Mouse (Mus musculus) small intestine, adult 2 months (tissue): ENCODE measurements around the gene Abcg8. TPM values are rescaled to one million over a fixed set of nuclear protein-coding genes. Genes with fewer than 3 reads are reported as not detected.

Source experiments
- H3K27ac ChIP-seq: fragments of 200-500 bp; 2 replicates; pipeline ENCODE4 v1.5.1; 2012; ENCODE audit warnings: low read depth, low read length, control low read depth, inconsistent platforms; ENCODE audit not compliant: insufficient read depth
- H3K27me3 ChIP-seq: fragments of 200-500 bp; 2 replicates; pipeline ENCODE4 v1.6.1; 2012; ENCODE audit warnings: mild to moderate bottlenecking, moderate library complexity, low read length, inconsistent platforms; ENCODE audit not compliant: control insufficient read depth, insufficient read depth
- H3K36me3 ChIP-seq: fragments of 200-500 bp; 2 replicates; pipeline ENCODE4 v1.6.1; 2012; ENCODE audit warnings: mild to moderate bottlenecking, low read length, control low read depth, inconsistent platforms; ENCODE audit not compliant: control insufficient read depth, insufficient read depth
- H3K4me1 ChIP-seq: fragments of 200-500 bp; 2 replicates; pipeline ENCODE4 v1.6.1; 2012; ENCODE audit warnings: low read length, inconsistent platforms, mixed read lengths; ENCODE audit not compliant: control insufficient read depth, insufficient read depth, insufficient read length
- H3K4me3 ChIP-seq: fragments of 200-500 bp; 2 replicates; pipeline ENCODE4 v1.5.1; 2012; ENCODE audit warnings: low read depth, mild to moderate bottlenecking, control low read depth, inconsistent platforms, low read length, moderate library complexity
- CTCF ChIP-seq: fragments of 200-500 bp; IDR thresholded peaks from 2 replicates; pipeline ENCODE4 v1.5.1; 2012; ENCODE audit warnings: low read depth, mild to moderate bottlenecking, control low read depth, inconsistent platforms, low read length, moderate library complexity, mixed read lengths; ENCODE audit not compliant: insufficient replicate concordance, insufficient read length; ENCODE audit errors: extremely low read depth
- POLR2A ChIP-seq: fragments of 200-500 bp; IDR thresholded peaks from 2 replicates; pipeline ENCODE4 v1.6.1; 2012; ENCODE audit warnings: low read depth, mild to moderate bottlenecking, control low read depth, inconsistent platforms, low read length, moderate library complexity
- WGBS: fragments of 180-500 bp; shearing (Covaris S2); methylation state at CpG from one replicate; pipeline ENCODE4 v1.1.7; 2018; 5-methylcytosine and 5-hydroxymethylcytosine counted together
- polyA plus RNA-seq: library from polyadenylated mRNA; depleted of rRNA; stranded (reverse); fragments of >200 nt; gene quantifications from 2 replicates; pipeline ENCODE4 v1.2.3, GENCODE M21; 2012

Gene Abcg8
- polyA plus RNA-seq, 1 experiment = 289 TPM

GRCm38 (mm10) chr17:84637971-84638370, 38.1 kb upstream of the Abcg8 start:
- TF ChIP-seq CTCF (no peak), POLR2A (no peak)
- WGBS = 84% methylated on average over 6 of the region's 6 CpGs

GRCm38 (mm10) chr17:84639796-84640378, 36.2 kb upstream of the Abcg8 start:
- Histone ChIP-seq H3K27me3 (no peaks in the 10 kb centered on the region), H3K4me3 (no peak overlapping the region), H3K27ac (no peak overlapping the region), H3K36me3 (no peaks in the 10 kb centered on the region), H3K4me1 (no peaks in the 10 kb centered on the region)
- 84% methylated on average over 10 of the region's 10 CpGs for WGBS
- TF ChIP-seq CTCF (no peak), POLR2A (no peak)

More at GRCm38 (mm10) chr17:84637971-84638370, 38.1 kb upstream of the Abcg8 start:
- H3K27ac ChIP-seq = no peak overlapping the region
- H3K4me1 ChIP-seq = no peaks in the 10 kb centered on the region
- H3K4me3 ChIP-seq = no peak overlapping the region
- H3K36me3 ChIP-seq = no peaks in the 10 kb centered on the region
- no peaks in the 10 kb centered on the region for H3K27me3 ChIP-seq

DNA sequence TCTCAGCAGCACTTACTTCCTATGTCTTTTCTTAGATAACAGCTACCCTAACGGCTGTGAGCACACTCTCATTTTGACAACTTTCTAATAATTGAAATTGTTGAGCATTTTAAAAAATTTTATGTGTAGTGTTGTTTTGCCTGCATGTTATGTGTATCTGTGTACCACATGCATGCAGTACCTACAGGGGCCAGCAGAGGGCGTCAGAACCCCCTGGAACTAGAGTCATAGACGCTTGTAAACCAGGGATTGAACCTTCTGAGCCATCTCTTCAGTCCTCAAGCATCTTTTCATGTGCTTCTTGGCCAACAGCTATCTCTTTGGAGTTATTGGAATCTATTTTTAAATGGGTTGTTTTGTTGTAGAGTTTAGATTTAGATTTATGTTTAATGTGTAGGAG, 34.2 kb upstream of the Abcg8 start:
- Histone ChIP-seq H3K4me3 (no peak overlapping the region), H3K27ac (no peak overlapping the region), H3K27me3 (no peaks in the 10 kb centered on the region), H3K4me1 (peaks cover 4% of the 10 kb centered on the region; the same call in 1 of the 2 replicates), H3K36me3 (no peaks in the 10 kb centered on the region)
- TF ChIP-seq POLR2A (no peak), CTCF (peak; percentile 87; the same call in 1 of the 2 replicates)
- 29% methylated on average over 3 of the region's 3 CpGs for WGBS

- 93% methylated on average over 9 of the region's 9 CpGs for WGBS
- H3K4me3 ChIP-seq = no peak overlapping the region
These were observed 33.8 kb upstream of the Abcg8 start for GRCm38 (mm10) chr17:84642324-84642723.

GRCm38 (mm10) chr17:84644292-84645050, 31.6 kb upstream of the Abcg8 start:
- Histone ChIP-seq H3K27me3 (no peaks in the 10 kb centered on the region), H3K27ac (no peak overlapping the region), H3K36me3 (no peaks in the 10 kb centered on the region), H3K4me1 (peaks cover 4% of the 10 kb centered on the region; the same call in 1 of the 2 replicates), H3K4me3 (no peak overlapping the region)
- 59% methylated on average over 16 of the region's 16 CpGs for WGBS
- TF ChIP-seq POLR2A (no peak), CTCF (no peak)

More at GRCm38 (mm10) chr17:84642324-84642723, 33.8 kb upstream of the Abcg8 start:
- Histone ChIP-seq H3K36me3 (no peaks in the 10 kb centered on the region), H3K4me1 (peaks cover 4% of the 10 kb centered on the region; the same call in 1 of the 2 replicates), H3K27me3 (no peaks in the 10 kb centered on the region), H3K27ac (no peak overlapping the region)
- TF ChIP-seq POLR2A = no peak
- no peak for TF ChIP-seq CTCF

DNA sequence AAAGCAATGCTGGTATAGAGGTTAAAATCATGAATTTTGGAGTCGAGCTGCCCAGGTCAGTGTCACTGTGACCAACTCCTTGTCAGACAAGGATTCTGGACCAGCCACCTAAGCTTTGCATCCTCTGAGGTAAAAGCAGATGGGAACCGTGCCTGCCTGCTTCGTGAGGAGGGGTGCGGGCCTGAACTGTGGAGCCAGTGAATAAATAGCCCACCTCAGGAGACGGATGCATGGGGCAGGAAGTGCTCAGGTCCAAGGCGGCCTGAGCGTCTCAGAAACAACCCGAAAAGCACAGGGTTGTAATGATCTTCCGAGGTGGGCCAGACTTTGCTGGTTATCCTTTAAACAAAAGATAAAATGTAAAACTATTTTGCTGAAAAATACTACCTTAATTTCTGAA, 31.0 kb upstream of the Abcg8 start:
- Histone ChIP-seq H3K4me1 (peaks cover 5% of the 10 kb centered on the region; the same call in 1 of the 2 replicates), H3K4me3 (no peak overlapping the region), H3K27ac (no peak overlapping the region), H3K27me3 (no peaks in the 10 kb centered on the region), H3K36me3 (no peaks in the 10 kb centered on the region)
- TF ChIP-seq CTCF = no peak
- WGBS = 83% methylated on average over 9 of the region's 9 CpGs

DNA sequence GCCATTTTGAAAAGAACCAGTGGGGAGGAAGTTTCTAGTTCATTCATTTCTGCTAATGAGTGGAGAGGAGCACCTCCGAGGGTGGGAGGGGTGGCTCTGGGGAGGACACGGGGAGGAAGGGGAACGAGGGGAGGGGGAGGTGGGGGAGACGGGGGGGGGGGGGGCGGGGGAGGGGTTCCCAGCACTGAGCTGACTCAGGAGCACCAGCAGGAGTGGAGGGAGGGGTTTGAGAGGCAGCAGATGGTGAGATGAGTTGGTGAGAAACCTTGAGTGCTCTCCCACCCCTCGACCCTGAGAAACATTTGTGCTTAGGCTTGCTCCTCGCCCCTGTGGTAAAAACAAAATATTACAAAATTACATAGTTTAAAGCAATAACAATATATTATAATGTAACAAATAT, 30.2 kb upstream of the Abcg8 start:
- 32% methylated on average over 4 of the region's 7 CpGs for WGBS

More for the DNA sequence above, 30.2 kb upstream of the Abcg8 start:
- Histone ChIP-seq H3K4me1 (peaks cover 8% of the 10 kb centered on the region), H3K36me3 (no peaks in the 10 kb centered on the region), H3K4me3 (no peak overlapping the region), H3K27me3 (no peaks in the 10 kb centered on the region), H3K27ac (no peak overlapping the region)
- no peak for TF ChIP-seq CTCF
- TF ChIP-seq POLR2A = no peak
